Mouse (Mus musculus) stomach, embryonic 15.5 days (tissue): ENCODE results near the gene Rassf1. TPM values are rescaled to one million over a fixed set of nuclear protein-coding genes. Genes with fewer than 3 reads are reported as not detected.

Source experiments
- ATAC-seq: fragments of 200-750 bp; cut with Nextera tagmentation; 2 replicates; pipeline ENCODE4 v1.8.0; 2017; ENCODE audit warnings: low read depth, moderate number of reproducible peaks, moderate TSS enrichment; ENCODE audit not compliant: insufficient read depth, low FRiP score
- H3K27ac ChIP-seq: fragments of 300-500 bp; sonication (generic); 2 replicates; pipeline ENCODE4 v1.5.1; 2015; ENCODE audit warnings: mild to moderate bottlenecking, inconsistent platforms
- H3K27me3 ChIP-seq: fragments of 300-500 bp; sonication (generic); replicated peaks from 2 replicates; pipeline ENCODE4 v1.6.1; 2015; ENCODE audit warnings: inconsistent platforms
- H3K36me3 ChIP-seq: fragments of 300-500 bp; sonication (generic); 2 replicates; pipeline ENCODE4 v1.6.1; 2015; ENCODE audit warnings: inconsistent platforms
- H3K4me1 ChIP-seq: fragments of 300-500 bp; sonication (generic); 2 replicates; pipeline ENCODE4 v1.6.1; 2015; ENCODE audit warnings: inconsistent platforms
- H3K4me2 ChIP-seq: fragments of 300-500 bp; sonication (generic); 2 replicates; pipeline ENCODE4 v1.6.1; 2015; ENCODE audit warnings: mild to moderate bottlenecking, inconsistent platforms
- H3K4me3 ChIP-seq: fragments of 300-500 bp; sonication (generic); replicated peaks from 2 replicates; pipeline ENCODE4 v1.5.1; 2015; ENCODE audit warnings: inconsistent platforms
- H3K9ac ChIP-seq: fragments of 300-500 bp; sonication (generic); 2 replicates; pipeline ENCODE4 v1.6.1; 2015; ENCODE audit warnings: inconsistent platforms
- H3K9me3 ChIP-seq: fragments of 300-500 bp; sonication (generic); 2 replicates; pipeline ENCODE4 v1.6.1; 2016; ENCODE audit warnings: inconsistent platforms
- WGBS: fragments of 180-500 bp; shearing (Covaris S2); methylation state at CpG from one replicate; pipeline ENCODE4 v1.1.7; 2015; 5-methylcytosine and 5-hydroxymethylcytosine counted together
- polyA plus RNA-seq: library from polyadenylated mRNA; unstranded; fragments of >200 nt; fragmentation: Nextera tagmentation; extraction: Ambion mirVana; gene quantifications from 2 replicates; pipeline ENCODE4 v1.2.1, GENCODE M21; 2015

Rassf1 gene
- polyA plus RNA-seq, 1 experiment from 2014 or later: 58.0 TPM

GRCm38 (mm10) chr9:107586974-107587832 lies 35.8 kb downstream of the Rassf1 start, which contains the start of gene Ifrd2:
Gene Ifrd2, plus strand, starts transcription at chr9:107587642.
- WGBS: 12% methylated on average over 46 of the region's 46 CpGs
- Histone ChIP-seq H3K27ac (peak within 1 kb of the TSS; percentile 62), H3K9me3 (no peaks in the 10 kb centered on the region), H3K4me1 (peaks cover 20% of the 10 kb centered on the region), H3K4me2 (peak within 1 kb of the TSS; percentile 83), H3K27me3 (no peaks in the 10 kb centered on the region), H3K36me3 (peaks cover 25% of the 10 kb centered on the region), H3K9ac (peak within 1 kb of the TSS; percentile 73), H3K4me3 (peak within 1 kb of the TSS; percentile 78)
- peak; percentile 97 for ATAC-seq

DNA sequence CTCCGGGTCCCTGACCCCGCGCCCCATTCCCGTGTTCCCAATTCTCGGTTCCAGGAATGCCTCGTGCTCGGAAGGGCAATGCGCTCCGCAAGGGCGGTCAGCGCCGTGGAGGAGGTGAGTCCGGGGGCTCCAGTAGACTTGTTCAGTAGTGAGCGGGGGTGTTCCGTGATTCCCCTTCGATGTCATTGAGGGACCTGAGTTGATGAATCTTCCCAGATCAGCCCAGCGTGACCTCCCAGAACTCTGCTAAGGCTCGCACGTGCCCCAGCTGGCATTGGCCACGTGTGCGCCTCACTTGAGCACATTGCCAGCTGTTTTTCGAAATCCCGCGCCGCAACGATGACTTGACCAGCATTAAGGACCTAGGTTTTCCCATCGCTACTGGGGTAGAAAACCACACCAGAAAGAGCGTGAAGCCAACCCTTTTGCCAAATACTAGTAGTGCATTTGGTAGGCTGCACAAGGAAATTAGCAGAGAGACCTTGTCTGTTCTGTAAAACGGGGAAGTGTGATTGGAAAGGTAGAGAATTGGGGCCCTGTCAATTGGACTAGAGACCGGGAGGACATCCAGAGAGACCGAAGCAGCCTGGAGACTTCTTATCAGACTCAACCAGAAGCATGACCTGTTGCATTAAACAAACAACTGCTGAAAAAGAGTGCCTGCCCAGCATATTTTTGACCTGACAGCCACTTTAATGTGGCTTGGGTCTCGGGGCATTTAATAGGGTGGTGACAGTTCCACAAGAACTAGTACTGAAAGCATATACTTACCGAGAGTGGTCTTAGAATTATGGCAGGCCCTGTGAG lies 36.7 kb downstream of the Rassf1 start:
- 3% methylated on average over 33 of the region's 33 CpGs for WGBS
- no peaks in the 10 kb centered on the region for H3K27me3 ChIP-seq
- H3K4me2 ChIP-seq: peak overlapping the region; percentile 83
- no peaks in the 10 kb centered on the region for H3K9me3 ChIP-seq
- peak overlapping the region; percentile 78 for H3K4me3 ChIP-seq
- peaks cover 29% of the 10 kb centered on the region for H3K36me3 ChIP-seq
- no peak for ATAC-seq
- peak overlapping the region; percentile 62 for H3K27ac ChIP-seq
- H3K9ac ChIP-seq: peak overlapping the region; percentile 73
- H3K4me1 ChIP-seq: peaks cover 17% of the 10 kb centered on the region

GRCm38 (mm10) chr9:107590058-107590772 lies 38.9 kb downstream of the Rassf1 start:
- Histone ChIP-seq H3K4me3 (no peak overlapping the region), H3K27ac (peak overlapping the region; percentile 57), H3K4me1 (peaks cover 17% of the 10 kb centered on the region), H3K9ac (no peak overlapping the region), H3K4me2 (peak overlapping the region; percentile 83), H3K9me3 (no peaks in the 10 kb centered on the region), H3K27me3 (no peaks in the 10 kb centered on the region), H3K36me3 (peaks cover 36% of the 10 kb centered on the region)
- WGBS: 71% methylated on average over 25 of the region's 25 CpGs
- peak; percentile 24; the same call in 1 of the 2 replicates for ATAC-seq

GRCm38 (mm10) chr9:107590773-107591060 lies 39.4 kb downstream of the Rassf1 start:
- H3K4me2 ChIP-seq: no peak overlapping the region; the same call in 1 of the 2 replicates
- no peaks in the 10 kb centered on the region for H3K27me3 ChIP-seq
- no peak for ATAC-seq
- WGBS: 86% methylated on average over 6 of the region's 6 CpGs
- H3K9ac ChIP-seq: no peak overlapping the region
- peaks cover 17% of the 10 kb centered on the region for H3K4me1 ChIP-seq
- H3K4me3 ChIP-seq: no peak overlapping the region
- peak overlapping the region; percentile 57; the same call in 1 of the 2 replicates for H3K27ac ChIP-seq
- peaks cover 36% of the 10 kb centered on the region for H3K36me3 ChIP-seq
- no peaks in the 10 kb centered on the region for H3K9me3 ChIP-seq

- Histone ChIP-seq H3K36me3 (peaks cover 36% of the 10 kb centered on the region), H3K9me3 (no peaks in the 10 kb centered on the region), H3K4me3 (no peak overlapping the region), H3K9ac (no peak overlapping the region), H3K27me3 (no peaks in the 10 kb centered on the region), H3K4me1 (peaks cover 12% of the 10 kb centered on the region), H3K27ac (no peak overlapping the region), H3K4me2 (no peak overlapping the region)
- no peak for ATAC-seq
- 84% methylated on average over 11 of the region's 11 CpGs for WGBS
Measured at GRCm38 (mm10) chr9:107593101-107593976, 42.0 kb downstream of the Rassf1 start.

GRCm38 (mm10) chr9:107594281-107595062 lies 43.1 kb downstream of the Rassf1 start:
- Histone ChIP-seq H3K27ac (no peak overlapping the region), H3K4me3 (no peak overlapping the region), H3K27me3 (no peaks in the 10 kb centered on the region), H3K4me2 (no peak overlapping the region), H3K9ac (no peak overlapping the region), H3K4me1 (0 out of 2 replicates have a peak, but pooled peaks cover under 1% of the 10 kb centered on the region), H3K36me3 (peaks cover 36% of the 10 kb centered on the region), H3K9me3 (no peaks in the 10 kb centered on the region)
- no peak for ATAC-seq
- WGBS: 75% methylated on average over 8 of the region's 8 CpGs

- WGBS: 84% methylated on average over 11 of the region's 11 CpGs
- peaks cover 16% of the 10 kb centered on the region for H3K36me3 ChIP-seq
Measured at GRCm38 (mm10) chr9:107596619-107597569, 45.5 kb downstream of the Rassf1 start.

GRCm38 (mm10) chr9:107598385-107598784 lies 47.0 kb downstream of the Rassf1 start:
- Histone ChIP-seq H3K4me1 (peaks cover 3% of the 10 kb centered on the region; the same call in 1 of the 2 replicates), H3K27ac (no peak overlapping the region), H3K4me2 (no peak overlapping the region), H3K27me3 (no peaks in the 10 kb centered on the region), H3K9ac (no peak overlapping the region), H3K36me3 (peaks cover 5% of the 10 kb centered on the region), H3K9me3 (no peaks in the 10 kb centered on the region), H3K4me3 (no peak overlapping the region)
- WGBS: 72% methylated on average over 5 of the region's 5 CpGs
- no peak for ATAC-seq

More at GRCm38 (mm10) chr9:107596619-107597569, 45.5 kb downstream of the Rassf1 start:
- no peaks in the 10 kb centered on the region for H3K4me1 ChIP-seq
- H3K27me3 ChIP-seq: no peaks in the 10 kb centered on the region
- H3K4me3 ChIP-seq: no peak overlapping the region
- no peaks in the 10 kb centered on the region for H3K9me3 ChIP-seq
- H3K27ac ChIP-seq: no peak overlapping the region
- no peak overlapping the region for H3K4me2 ChIP-seq
- no peak for ATAC-seq
- no peak overlapping the region for H3K9ac ChIP-seq

DNA sequence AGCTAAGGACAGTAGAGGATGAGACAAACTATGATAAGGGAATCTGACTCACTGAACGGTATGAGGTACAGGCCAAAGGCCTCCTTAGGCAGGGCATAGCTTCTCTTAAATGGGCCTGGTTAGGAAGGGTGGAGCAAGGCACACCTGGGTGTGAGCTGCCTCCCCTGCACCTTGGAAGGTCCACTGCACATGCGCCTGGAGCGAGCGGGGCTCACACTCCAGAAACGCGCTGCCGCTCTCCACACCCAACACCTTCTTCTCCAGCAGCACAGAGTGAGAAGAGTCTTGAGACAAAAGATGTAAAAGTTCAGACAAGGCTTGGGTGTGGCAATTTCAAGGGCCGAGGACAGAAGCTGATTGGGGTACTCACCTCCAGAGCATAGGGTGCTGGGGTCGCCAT lies 48.1 kb downstream of the Rassf1 start:
- H3K36me3 ChIP-seq: no peaks in the 10 kb centered on the region
- no peak for ATAC-seq
- no peak overlapping the region for H3K4me3 ChIP-seq
- H3K27me3 ChIP-seq: no peaks in the 10 kb centered on the region
- no peak overlapping the region for H3K4me2 ChIP-seq
- H3K27ac ChIP-seq: no peak overlapping the region
- H3K9ac ChIP-seq: no peak overlapping the region
- H3K4me1 ChIP-seq: peaks cover 12% of the 10 kb centered on the region; the same call in 1 of the 2 replicates
- WGBS: 84% methylated on average over 9 of the region's 9 CpGs
- H3K9me3 ChIP-seq: no peaks in the 10 kb centered on the region
